Mouse (Mus musculus) thymus, adult 2 months (tissue): ENCODE results near the gene Sdsl. TPM values are rescaled to one million over a fixed set of nuclear protein-coding genes. Genes with fewer than 3 reads are reported as not detected.

Experiments used
- DNase-seq: peaks from one replicate; pipeline ENCODE4 v3.0.0; 2021
- H3K27ac ChIP-seq: fragments of 200-500 bp; 2 replicates; pipeline ENCODE4 v1.5.1; 2012; ENCODE audit warnings: low read length, control low read depth; ENCODE audit not compliant: control insufficient read depth, insufficient read depth
- H3K27me3 ChIP-seq: fragments of 200-500 bp; 2 replicates; pipeline ENCODE4 v1.6.1; 2012; ENCODE audit warnings: mild to moderate bottlenecking, low read length, moderate library complexity, mixed read lengths; ENCODE audit not compliant: control insufficient read depth, insufficient read depth
- H3K36me3 ChIP-seq: fragments of 200-500 bp; 2 replicates; pipeline ENCODE4 v1.6.1; 2012; ENCODE audit warnings: mild to moderate bottlenecking, low read length, moderate library complexity; ENCODE audit not compliant: control insufficient read depth, insufficient read depth
- H3K4me1 ChIP-seq: fragments of 200-500 bp; replicated peaks from 2 replicates; pipeline ENCODE4 v1.6.1; 2012; ENCODE audit warnings: low read length; ENCODE audit not compliant: control insufficient read depth, insufficient read depth
- H3K4me3 ChIP-seq: fragments of 200-500 bp; 2 replicates; pipeline ENCODE4 v1.5.1; 2012; ENCODE audit warnings: mild to moderate bottlenecking, low read length, control low read depth, moderate library complexity; ENCODE audit not compliant: control insufficient read depth, insufficient read depth
- CTCF ChIP-seq: fragments of 200-500 bp; IDR thresholded peaks from 2 replicates; pipeline ENCODE4 v1.5.1; 2012; ENCODE audit warnings: mild to moderate bottlenecking, control low read depth, low read length, moderate library complexity, borderline replicate concordance; ENCODE audit not compliant: control insufficient read depth, poor library complexity, insufficient read depth; ENCODE audit errors: extremely low read depth
- POLR2A ChIP-seq: fragments of 200-500 bp; IDR thresholded peaks from 2 replicates; pipeline ENCODE4 v1.6.1; 2012; ENCODE audit warnings: mild to moderate bottlenecking, low read length, control low read depth, moderate library complexity; ENCODE audit not compliant: control insufficient read depth, poor library complexity, insufficient read depth; ENCODE audit errors: extremely low read depth
- WGBS: fragments of 180-500 bp; shearing (Covaris S2); methylation state at CpG from one replicate; pipeline ENCODE4 v1.1.7; 2018; 5-methylcytosine and 5-hydroxymethylcytosine counted together
- polyA plus RNA-seq: library from polyadenylated mRNA; depleted of rRNA; stranded (reverse); fragments of >200 nt; gene quantifications from 2 replicates; pipeline ENCODE4 v1.2.3, GENCODE M21; 2012

The Sdsl gene
- polyA plus RNA-seq, 1 experiment = 2.5 TPM

DNA sequence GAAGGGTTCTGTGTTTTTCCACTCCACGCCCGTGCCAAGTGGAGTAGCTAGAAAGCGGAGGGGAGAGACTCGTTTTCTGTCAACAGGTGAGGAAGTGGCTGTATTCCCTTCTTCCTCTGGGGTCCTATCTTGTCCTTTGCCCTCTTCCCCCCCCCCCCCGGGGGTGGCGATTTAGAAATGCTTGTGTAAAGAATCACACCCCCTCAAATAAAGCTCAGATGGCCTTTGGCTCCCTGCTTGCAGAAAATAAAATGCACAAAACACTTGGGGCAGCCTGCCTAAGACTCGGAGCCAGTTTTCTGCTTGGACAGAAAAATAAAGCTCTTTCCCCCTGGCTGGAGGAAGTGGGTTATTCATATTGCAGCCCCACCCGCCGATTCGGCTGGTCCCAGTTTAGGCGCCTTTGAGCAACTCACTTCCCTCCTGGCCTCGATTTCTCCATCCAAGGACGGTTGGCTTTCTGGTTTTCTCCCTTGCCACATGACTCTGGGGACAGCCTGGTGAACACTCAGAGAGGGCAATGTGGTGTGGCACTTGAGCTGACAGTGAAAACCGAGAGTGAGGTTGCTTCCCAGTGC is 39.1 kb upstream of the Sdsl start:
- TF ChIP-seq POLR2A = no peak
- TF ChIP-seq CTCF = no peak
- H3K36me3 ChIP-seq = no peaks in the 10 kb centered on the region
- H3K27me3 ChIP-seq = no peaks in the 10 kb centered on the region
- H3K27ac ChIP-seq = no peak overlapping the region
- H3K4me1 ChIP-seq = peaks cover 16% of the 10 kb centered on the region
- DNase-seq = no peak
- peak overlapping the region; percentile 61 for H3K4me3 ChIP-seq
- WGBS = 7% methylated on average over 14 of the region's 14 CpGs

DNA sequence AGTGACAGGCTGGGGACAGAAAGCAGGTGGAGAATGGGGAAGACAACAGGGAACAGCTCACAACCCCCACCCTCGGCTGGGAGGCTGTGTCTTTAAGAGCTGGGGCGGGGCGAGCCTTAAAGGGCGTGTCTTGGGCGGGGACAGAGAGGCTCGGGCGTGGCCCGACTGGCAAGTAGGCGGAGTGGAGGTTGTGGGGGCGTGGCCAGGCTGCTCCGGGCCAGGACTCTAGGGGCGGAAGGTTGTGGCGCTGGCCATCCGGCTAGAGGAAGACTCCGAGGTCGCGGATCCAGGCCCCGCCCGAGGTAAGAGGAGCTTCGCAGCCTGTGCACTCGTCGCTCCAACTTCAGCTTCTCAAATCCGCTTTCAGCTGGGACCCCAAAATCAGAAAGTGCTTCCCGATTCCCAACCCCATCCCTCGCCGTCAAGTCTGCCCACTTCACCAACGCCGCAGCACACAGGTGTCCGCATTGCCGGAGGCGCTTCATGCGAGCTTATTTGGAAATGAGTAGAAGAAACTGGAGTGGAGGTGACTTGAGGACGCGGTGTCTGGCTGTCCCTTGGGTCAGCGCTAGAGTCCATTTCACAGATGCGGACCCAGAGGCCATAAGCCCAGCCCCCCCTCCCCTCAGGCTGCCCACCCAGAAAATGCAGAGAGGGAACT is 38.5 kb upstream of the Sdsl start, which contains the start of gene Slc8b1:
Gene Slc8b1 (plus strand): TSS at position 187 of the 661 bp plus-strand sequence.
- Histone ChIP-seq H3K27ac (no peak within 1 kb of the TSS; the same call in 1 of the 2 replicates), H3K4me3 (peak within 1 kb of the TSS; percentile 61), H3K4me1 (peaks cover 16% of the 10 kb centered on the region), H3K36me3 (no peaks in the 10 kb centered on the region), H3K27me3 (no peaks in the 10 kb centered on the region)
- peak; percentile 92 for DNase-seq
- TF ChIP-seq CTCF (0 out of 2 replicates have a peak, but pooled peaks have one; percentile 24), POLR2A (peak; percentile 39; the same call in 1 of the 2 replicates)
- whole genome bisulfite sequencing = under 1% methylated on average over 36 of the region's 36 CpGs

DNA sequence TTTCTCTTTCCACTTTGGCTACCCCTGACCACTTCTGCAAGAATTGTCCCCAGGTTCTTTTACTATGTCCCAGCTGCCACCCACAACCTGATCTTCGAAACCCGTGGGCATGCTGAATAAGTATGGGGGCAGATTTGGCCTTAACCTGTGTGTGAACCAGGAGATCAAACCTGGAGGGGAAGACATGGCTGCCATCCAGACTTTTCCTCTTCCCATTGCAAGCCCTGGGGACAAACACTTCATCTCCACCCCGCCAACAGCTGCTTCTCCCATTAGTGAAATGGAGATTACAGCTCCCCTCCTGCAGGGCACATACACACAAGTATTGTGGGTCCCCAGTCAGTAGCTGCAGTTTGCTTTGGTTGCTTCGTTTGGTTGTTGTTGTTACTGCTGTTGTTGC is 34.7 kb upstream of the Sdsl start:
- Histone ChIP-seq H3K4me3 (no peak overlapping the region), H3K27ac (no peak overlapping the region), H3K36me3 (no peaks in the 10 kb centered on the region), H3K4me1 (peaks cover 28% of the 10 kb centered on the region), H3K27me3 (no peaks in the 10 kb centered on the region)
- no peak for DNase-seq
- WGBS = 87% methylated on average over 4 of the region's 4 CpGs
- TF ChIP-seq CTCF (no peak), POLR2A (no peak)

DNA sequence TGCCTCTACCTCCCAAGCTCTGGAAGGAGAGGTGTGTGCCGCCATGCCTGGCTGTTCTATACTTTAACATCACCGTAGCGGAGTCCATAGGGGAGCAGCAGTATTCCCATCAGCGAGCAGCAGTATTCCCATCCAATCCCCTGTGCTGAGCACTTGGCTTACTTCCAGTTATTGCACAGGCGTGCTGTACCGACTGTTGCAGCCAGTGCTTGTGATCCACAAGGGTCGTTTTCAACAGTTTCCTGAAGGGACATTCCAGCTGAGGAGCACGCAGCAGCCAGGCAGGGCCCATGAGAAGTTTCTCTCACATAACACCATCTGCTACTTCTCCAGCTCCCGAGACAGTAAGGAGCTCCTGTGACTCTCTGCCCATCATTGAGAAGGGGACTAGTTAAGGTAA is 33.9 kb upstream of the Sdsl start:
- no peak overlapping the region for H3K4me3 ChIP-seq
- no peaks in the 10 kb centered on the region for H3K27me3 ChIP-seq
- TF ChIP-seq POLR2A (no peak), CTCF (no peak)
- DNase-seq = no peak
- peaks cover 22% of the 10 kb centered on the region for H3K4me1 ChIP-seq
- no peak overlapping the region for H3K27ac ChIP-seq
- 82% methylated on average over 9 of the region's 9 CpGs for WGBS
- H3K36me3 ChIP-seq = no peaks in the 10 kb centered on the region

GRCm38 (mm10) chr5:120505781-120506180 is 33.2 kb upstream of the Sdsl start:
- Histone ChIP-seq H3K36me3 (no peaks in the 10 kb centered on the region), H3K27me3 (no peaks in the 10 kb centered on the region), H3K4me1 (peaks cover 17% of the 10 kb centered on the region), H3K27ac (no peak overlapping the region), H3K4me3 (no peak overlapping the region)
- DNase-seq = no peak
- WGBS = 65% methylated on average over 9 of the region's 9 CpGs
- TF ChIP-seq POLR2A (no peak), CTCF (no peak)

GRCm38 (mm10) chr5:120505368-120505767 is 32.8 kb upstream of the Sdsl start:
- no peak overlapping the region for H3K27ac ChIP-seq
- no peaks in the 10 kb centered on the region for H3K36me3 ChIP-seq
- no peaks in the 10 kb centered on the region for H3K27me3 ChIP-seq
- peak; percentile 67 for DNase-seq
- no peak for TF ChIP-seq POLR2A
- peak; percentile 98 for TF ChIP-seq CTCF
- no peak overlapping the region for H3K4me3 ChIP-seq
- H3K4me1 ChIP-seq = peaks cover 14% of the 10 kb centered on the region
- 27% methylated on average over 16 of the region's 16 CpGs for WGBS

DNA sequence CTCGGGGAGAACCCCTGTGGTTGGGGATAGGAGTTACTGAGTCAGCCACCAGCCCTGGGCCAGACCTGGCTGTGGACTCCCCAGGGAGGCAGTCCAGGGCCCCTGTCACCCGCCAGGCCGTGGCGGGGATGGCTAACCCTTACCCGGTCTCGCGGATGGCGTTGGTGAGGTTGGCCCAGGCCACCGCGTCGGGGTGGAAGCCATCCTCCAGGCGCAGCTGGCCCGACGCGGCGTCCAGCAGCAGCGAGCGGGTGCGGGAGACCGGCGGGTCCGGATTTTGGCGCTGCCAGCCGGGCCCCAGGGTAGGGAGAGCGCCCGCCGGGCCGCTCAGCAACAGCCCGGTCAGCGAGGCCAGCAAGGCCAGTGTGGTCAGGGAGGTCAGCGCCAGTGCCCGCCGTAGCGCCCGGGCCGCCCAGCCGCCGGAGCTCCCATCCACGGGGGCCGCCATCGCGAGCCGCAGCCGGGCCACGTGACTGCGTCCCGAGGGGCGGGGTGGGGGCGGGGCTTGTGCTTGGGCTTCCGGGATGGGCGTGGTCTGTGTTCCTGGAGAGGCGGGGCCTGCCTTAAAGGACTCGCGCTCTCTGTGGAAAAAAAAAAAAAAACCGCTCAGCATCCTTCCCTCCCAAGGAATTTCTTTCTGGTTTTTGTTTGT is 30.7 kb upstream of the Sdsl start, which contains the start of gene Plbd2:
Gene Plbd2 (minus strand): TSS at position 482 of the 652 bp plus-strand sequence.
- TF ChIP-seq CTCF (no peak), POLR2A (peak; percentile 34; the same call in 1 of the 2 replicates)
- under 1% methylated on average over 55 of the region's 55 CpGs for WGBS

More for the DNA sequence above, 30.7 kb upstream of the Sdsl start, which contains the start of gene Plbd2:
- peaks cover 13% of the 10 kb centered on the region for H3K4me1 ChIP-seq
- no peaks in the 10 kb centered on the region for H3K36me3 ChIP-seq
- peak; percentile 69 for DNase-seq
- peak within 1 kb of the TSS; percentile 51 for H3K4me3 ChIP-seq
- H3K27me3 ChIP-seq = no peaks in the 10 kb centered on the region
- no peak within 1 kb of the TSS for H3K27ac ChIP-seq
